Mouse (Mus musculus): ENCODE data around the gene Cd200r3.
A peak's percentile ranks its signal among the peaks of the same experiment; 100 is the strongest.

Gene Cd200r3

DNA sequence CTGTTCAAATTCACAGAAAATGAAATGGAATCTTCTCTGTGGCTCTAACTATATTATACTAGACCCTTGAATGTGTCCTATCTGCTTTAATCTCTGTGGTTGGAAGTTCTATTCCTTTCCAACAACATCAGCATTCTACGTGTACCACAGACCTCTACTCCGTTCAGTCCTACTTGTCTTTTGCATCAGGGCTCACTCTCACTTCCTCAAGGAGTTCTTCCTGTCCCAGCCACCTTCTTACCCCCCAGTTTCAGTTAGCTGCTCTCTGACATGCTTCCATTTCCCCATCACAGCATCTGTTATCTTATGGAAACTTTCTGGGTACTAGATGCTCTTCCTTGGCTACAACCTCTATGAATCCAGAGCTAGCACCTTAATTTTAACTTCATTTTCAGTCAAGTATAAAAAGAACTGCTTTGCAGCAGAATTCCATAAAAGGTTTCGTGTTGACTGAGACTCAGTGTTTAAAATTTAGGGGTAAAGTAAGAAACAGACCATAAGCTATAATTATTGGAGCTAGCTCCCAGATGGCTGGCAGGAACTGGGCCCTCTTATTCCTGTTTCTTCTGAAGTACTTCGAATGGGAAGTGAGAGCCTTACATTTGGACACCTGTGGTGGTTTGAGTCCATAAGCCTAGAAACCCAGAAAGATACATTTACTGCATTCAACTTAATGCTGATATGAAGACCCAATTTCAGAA is 50.0 kb downstream of the Cd200r3 start:
- no peak for DNase-seq

DNA sequence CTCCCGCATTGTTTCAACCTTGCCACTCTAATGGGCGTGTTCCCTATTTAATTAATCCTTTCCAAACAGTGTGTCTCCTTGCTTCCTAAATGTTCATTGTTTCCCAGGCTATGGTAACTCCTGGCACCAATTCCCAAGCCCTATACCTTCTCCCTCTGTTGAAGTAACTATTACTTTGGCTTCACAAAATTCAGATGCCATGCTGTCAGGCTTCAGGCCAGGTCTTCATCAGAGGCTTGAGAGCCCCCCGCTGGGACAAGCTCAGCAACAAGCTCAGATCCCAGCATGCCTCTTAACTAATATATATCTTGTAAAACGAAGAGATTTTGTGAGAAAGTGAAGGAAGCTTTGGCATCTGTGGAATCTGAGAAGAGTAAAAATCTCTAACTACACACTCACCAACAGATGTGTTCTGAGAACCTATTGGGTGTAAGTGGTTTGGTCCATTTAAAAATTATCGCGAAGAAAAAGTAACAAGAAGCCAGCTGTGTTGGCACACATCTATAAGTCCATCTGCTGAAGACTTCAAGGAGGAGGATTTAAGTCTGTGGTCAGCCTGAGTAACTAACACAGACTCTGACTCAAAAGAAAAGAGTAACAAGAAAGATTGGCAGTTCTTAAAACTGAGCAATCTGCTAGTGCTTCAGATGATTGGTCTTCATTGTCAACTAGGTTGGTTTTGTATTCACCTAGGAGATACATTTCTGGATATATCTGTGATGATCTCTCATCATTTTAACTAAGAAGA is 50.9 kb downstream of the Cd200r3 start:
- DNase-seq = no peak

DNA sequence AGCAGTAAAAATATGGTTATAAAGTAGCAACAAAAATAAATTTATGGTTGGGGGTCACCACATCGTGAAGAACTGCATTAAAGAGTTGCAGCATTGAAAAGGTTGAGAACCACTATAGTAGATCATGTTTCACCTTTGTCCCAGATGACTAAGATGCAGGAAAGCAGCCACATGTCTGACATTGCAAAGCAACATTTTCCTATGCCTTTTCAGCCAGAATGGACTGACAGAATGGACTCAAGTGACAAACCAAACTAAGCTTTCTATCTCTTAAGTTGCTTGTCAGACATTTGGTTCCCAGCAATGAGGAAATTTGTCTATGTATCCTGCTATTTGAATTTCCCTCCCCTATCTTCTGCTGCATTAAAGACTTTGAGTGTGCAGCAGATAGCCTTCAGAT is 51.6 kb downstream of the Cd200r3 start:
- DNase-seq = no peak

DNA sequence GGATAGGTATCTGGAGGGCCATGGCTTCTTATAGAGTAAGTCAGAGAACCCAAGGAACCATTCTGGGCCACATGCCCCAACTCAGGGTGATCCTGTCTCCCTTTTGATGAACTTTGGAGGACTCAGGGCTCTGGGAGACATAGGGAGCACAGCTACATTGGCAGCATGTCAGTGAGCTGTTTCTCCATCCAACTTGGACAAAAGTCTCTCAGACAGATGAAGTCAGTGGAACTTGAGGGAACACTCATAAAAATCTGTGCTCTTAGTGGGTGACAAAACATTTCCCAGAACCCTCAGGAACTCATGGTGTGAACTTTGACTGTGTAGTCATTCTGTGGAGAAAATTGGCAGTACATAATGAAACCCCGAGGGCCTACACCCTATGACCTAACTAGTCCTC is 53.2 kb downstream of the Cd200r3 start:
- DNase-seq = no peak

DNA sequence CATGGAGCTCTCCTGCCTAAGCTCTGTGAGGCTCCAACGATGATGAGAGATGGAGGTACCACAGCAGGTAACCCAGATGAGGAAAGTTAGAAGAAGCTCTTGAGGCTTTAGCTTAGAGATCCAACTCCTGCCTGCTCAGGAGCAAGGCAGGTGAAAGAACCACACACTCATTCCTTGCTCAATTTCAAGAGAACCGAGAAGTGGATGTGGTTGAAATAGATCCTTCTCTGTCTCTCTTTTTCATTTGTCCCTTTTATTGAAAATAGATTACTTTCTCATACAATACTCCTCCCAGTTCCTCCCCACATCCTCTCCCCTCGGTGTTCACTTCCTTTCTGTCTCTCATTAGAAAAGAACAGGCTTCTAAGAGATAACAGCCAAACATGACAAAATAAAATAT is 56.1 kb downstream of the Cd200r3 start:
- no peak for DNase-seq

DNA sequence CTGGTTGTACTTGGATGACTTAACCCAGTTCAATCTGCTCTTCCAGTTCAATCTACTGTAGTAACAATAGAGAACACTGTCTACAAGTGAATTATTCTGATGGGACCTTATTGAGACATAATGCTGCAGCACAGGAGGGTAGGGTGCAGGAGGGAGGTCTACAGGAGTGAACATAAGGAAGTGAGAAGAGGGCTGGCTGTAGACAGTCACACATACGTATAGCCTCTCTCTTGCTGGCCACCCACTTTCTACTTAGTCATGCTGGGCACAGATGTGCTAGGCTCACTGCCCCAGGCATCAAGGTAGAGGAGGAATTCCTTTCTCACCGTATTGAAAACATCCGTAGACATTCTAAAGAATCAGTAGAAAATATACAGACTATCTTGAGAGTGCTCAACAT is 61.0 kb downstream of the Cd200r3 start:
- DNase-seq = no peak

DNA sequence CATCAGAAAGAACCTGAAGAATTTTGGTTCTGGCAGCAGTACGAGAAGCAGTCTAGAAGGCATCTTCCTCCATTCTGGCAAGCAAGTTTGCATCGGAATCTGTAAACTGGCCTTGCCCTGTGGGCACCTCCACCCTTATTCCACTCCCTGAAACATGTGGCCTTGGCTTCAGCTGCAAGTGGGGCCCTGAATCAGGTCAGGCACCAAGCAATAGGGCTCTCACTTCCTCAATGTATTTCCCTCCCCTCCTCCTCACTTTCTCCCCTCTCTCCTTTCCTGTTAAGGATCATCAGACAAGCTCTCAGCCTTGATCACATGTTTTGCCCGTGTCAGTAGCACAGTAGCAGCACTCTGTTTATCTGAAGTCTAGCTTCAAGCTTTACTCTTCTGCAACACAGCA is 61.8 kb downstream of the Cd200r3 start:
- DNase-seq = peak in 1 of 2 experiments; percentile 33

DNA sequence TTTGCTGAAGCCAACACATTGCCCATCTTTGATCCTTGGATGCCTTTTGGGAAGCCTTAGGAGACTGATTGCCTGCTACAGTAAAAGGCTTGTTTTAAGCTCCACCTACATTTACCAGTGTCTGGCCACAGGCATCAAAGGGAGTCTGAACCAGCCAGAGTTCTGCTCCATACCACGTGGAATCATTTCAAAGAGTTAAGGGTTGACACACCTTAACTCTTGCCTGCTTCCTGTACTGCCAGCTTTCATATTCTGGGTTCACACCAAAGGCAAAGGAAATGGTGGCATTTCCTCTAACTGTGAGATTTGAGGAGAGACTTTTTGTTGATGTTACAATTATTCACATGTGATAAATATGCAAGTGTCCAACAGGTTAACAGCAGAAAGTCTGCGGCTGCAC is 63.5 kb downstream of the Cd200r3 start:
- DNase-seq = no peak

- no peak for DNase-seq
These were observed 64.3 kb downstream of the Cd200r3 start for GRCm38 (mm10) chr16:45007807-45008206.

DNA sequence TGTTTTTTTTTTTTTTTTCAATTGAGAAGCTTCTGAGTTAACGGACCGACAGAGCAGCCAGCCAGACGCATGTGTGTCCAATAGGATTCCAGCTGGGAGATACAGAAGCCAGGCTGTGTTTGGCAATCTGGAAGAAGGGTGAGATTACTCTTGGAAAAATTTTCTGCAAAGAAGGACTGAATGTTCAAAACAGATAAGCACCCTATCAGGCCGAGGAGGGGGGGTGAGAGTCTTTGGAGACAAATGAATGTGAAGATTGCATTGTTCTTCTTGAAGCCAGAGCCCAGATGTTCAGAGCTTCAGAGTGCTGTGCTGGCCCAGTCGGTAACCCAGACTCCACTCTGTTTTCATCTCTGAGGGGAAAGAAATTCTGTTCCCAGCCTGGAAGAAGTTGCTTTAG is 66.2 kb downstream of the Cd200r3 start:
- DNase-seq = peak; percentile 58 to 67

DNA sequence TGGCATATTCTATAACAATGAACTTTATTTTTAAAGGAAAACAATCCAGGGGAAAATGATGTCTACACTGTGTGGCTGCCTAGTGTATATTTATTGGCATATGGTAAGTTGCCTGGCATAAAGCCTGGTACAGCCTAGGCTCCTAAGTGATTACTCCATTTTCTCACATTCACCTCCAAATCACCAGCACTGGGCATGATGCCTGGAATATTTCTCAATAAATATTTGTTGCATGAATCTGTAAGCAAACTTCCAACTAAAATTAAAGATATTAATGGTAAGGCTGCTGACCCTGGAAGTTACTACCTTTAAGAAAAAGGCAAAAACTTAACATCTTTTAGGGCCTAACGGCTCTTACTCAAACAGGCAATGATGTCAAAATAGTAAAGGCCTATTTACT is 72.1 kb downstream of the Cd200r3 start:
- no peak for DNase-seq

DNA sequence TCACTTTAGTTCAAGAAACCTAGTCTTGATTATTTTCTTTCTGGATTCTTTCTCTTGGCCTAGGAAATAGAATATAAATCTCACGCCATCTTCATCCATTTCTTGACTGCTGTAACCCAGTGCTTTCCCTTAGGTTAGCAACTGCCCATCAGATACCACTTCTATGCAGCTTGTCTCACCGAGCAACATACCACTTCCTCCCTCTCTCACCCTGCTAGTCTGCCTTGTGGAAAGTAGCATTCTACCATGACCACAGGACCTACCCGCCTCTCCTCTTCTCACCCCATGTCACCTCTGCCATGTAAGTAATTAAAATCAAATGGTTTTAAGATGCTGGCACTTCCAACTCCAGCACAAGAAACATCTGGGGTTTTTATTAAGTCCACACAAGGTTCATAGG is 73.0 kb downstream of the Cd200r3 start:
- DNase-seq = no peak

- no peak for DNase-seq
These were observed 75.4 kb downstream of the Cd200r3 start for GRCm38 (mm10) chr16:45018868-45019267.

- no peak for DNase-seq
These were observed 76.6 kb downstream of the Cd200r3 start for GRCm38 (mm10) chr16:45020055-45020454.

DNA sequence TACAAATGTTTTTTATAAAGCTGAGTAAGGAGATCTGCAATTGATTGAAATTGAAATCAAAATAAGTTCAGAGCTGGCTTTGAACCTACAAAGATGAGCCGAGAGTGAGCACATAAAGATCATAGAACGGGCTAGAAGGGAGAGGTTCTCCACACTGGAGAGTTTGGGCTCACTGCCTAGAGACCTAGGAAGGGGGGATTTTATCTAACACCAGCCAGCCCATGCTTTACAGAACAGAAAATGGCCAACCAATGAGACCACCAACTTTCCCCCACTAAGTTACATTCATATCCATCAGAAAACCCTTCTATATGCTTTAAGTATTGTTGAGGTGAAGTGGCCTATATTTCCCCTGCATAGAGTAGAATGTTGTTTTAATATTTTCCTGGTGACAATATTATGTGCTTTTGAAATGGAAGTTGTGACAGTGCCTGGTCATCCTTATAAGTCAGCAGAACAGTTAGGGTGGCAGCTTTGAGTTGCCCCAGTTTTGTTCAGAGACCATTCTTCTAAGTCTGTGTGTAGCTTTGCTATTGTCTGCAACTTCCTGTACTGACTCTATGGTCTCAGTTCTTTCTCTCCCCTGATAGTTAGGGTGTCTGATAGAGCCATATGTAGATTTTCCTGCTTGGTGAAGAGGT is 77.3 kb downstream of the Cd200r3 start:
- no peak for DNase-seq

DNA sequence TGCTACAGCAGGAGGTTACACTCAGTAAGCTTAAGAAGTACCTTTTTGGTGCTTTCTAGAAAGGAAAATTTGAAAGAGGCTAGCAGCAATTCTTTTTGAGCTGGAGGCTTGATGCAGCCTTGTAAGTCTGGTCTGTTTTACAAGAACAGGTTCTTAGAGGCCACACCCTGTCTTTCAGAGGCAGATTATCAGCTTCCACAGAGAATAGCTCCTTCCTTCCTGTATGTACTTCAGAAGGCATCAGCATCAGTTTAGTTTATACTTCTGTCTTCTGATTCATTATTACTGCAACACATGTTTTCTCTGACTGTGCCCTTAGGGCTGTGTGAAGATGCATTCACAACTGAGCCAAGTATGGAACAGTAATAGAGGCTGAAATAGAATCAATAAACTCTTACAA is 78.0 kb downstream of the Cd200r3 start:
- DNase-seq = no peak

GRCm38 (mm10) chr16:45023904-45024303 is 80.4 kb downstream of the Cd200r3 start:
- DNase-seq = peak; percentile 68

- DNase-seq = no peak
These were observed 81.8 kb downstream of the Cd200r3 start for GRCm38 (mm10) chr16:45025321-45025720.

GRCm38 (mm10) chr16:45029080-45029479 is 85.6 kb downstream of the Cd200r3 start:
- DNase-seq = no peak

- peak in 1 of 2 experiments; percentile 46 for DNase-seq
These were observed 86.0 kb downstream of the Cd200r3 start for GRCm38 (mm10) chr16:45029493-45029892.

- DNase-seq = no peak
These were observed 86.6 kb downstream of the Cd200r3 start for GRCm38 (mm10) chr16:45030127-45030526.

- no peak for DNase-seq
These were observed 87.3 kb downstream of the Cd200r3 start for GRCm38 (mm10) chr16:45030796-45031195.
